Mouse (Mus musculus) midbrain, embryonic 16.5 days (tissue): ENCODE results near the gene Pole. TPM values are rescaled to one million over a fixed set of nuclear protein-coding genes. Genes with fewer than 3 reads are reported as not detected.

Experiments used
- ATAC-seq: fragments of 200-750 bp; cut with Nextera tagmentation; 2 replicates; pipeline ENCODE4 v1.8.0; 2017; ENCODE audit warnings: moderate TSS enrichment
- H3K27ac ChIP-seq: fragments of 300-500 bp; sonication (generic); 2 replicates; pipeline ENCODE4 v1.5.1; 2014; ENCODE audit warnings: mild to moderate bottlenecking, low read length, mixed read lengths
- H3K27me3 ChIP-seq: fragments of 300-500 bp; sonication (generic); 2 replicates; pipeline ENCODE4 v1.6.1; 2014; ENCODE audit warnings: low read depth, low read length, mixed read lengths; ENCODE audit not compliant: control insufficient read depth, insufficient read depth
- H3K36me3 ChIP-seq: fragments of 300-500 bp; sonication (generic); 2 replicates; pipeline ENCODE4 v1.6.1; 2014; ENCODE audit warnings: mild to moderate bottlenecking, low read length, moderate library complexity, mixed read lengths; ENCODE audit not compliant: control insufficient read depth, insufficient read depth
- H3K4me1 ChIP-seq: fragments of 300-500 bp; sonication (generic); 2 replicates; pipeline ENCODE4 v1.6.1; 2014; ENCODE audit warnings: mild to moderate bottlenecking, low read length, mixed read lengths; ENCODE audit not compliant: control insufficient read depth, insufficient read depth
- H3K4me2 ChIP-seq: fragments of 300-500 bp; sonication (generic); 2 replicates; pipeline ENCODE4 v1.6.1; 2014; ENCODE audit warnings: mild to moderate bottlenecking, low read length, mixed read lengths
- H3K4me3 ChIP-seq: fragments of 300-500 bp; sonication (generic); 2 replicates; pipeline ENCODE4 v1.5.1; 2014; ENCODE audit warnings: low read depth, mild to moderate bottlenecking, low read length, moderate library complexity, mixed read lengths
- H3K9ac ChIP-seq: fragments of 300-500 bp; sonication (generic); 2 replicates; pipeline ENCODE4 v1.6.1; 2014; ENCODE audit warnings: low read depth, low read length, mixed read lengths
- H3K9me3 ChIP-seq: fragments of 300-500 bp; sonication (generic); replicated peaks from 2 replicates; pipeline ENCODE4 v1.6.1; 2014; ENCODE audit warnings: mild to moderate bottlenecking, low read length, mixed read lengths; ENCODE audit not compliant: control insufficient read depth, poor library complexity, severe bottlenecking
- WGBS: fragments of 180-500 bp; shearing (Covaris S2); extraction: QIAGEN DNeasy Blood & Tissue Kit; methylation state at CpG from one replicate; pipeline ENCODE4 v1.1.7; 2014; 5-methylcytosine and 5-hydroxymethylcytosine counted together
- polyA plus RNA-seq: library from polyadenylated mRNA; unstranded; fragments of >200 nt; fragmentation: Nextera tagmentation; extraction: Ambion mirVana; gene quantifications from 2 replicates; pipeline ENCODE4 v1.2.1, GENCODE M21; 2015

Pole gene
- 5.1 and 7.4 TPM in 2 replicates for polyA plus RNA-seq

- H3K4me1 ChIP-seq = peaks cover 6% of the 10 kb centered on the region
- peak within 1 kb of the TSS; percentile 85 for H3K9ac ChIP-seq
- H3K4me2 ChIP-seq = peak within 1 kb of the TSS; percentile 96
- H3K9me3 ChIP-seq = no peaks in the 10 kb centered on the region
- under 1% methylated on average over 56 of the region's 64 CpGs for WGBS
- peak; percentile 98 for ATAC-seq
- peaks cover 4% of the 10 kb centered on the region; the same call in 1 of the 2 replicates for H3K27me3 ChIP-seq
- peaks cover 2% of the 10 kb centered on the region for H3K36me3 ChIP-seq
- H3K4me3 ChIP-seq = peak within 1 kb of the TSS; percentile 83
- H3K27ac ChIP-seq = 0 out of 2 replicates have a peak within 1 kb of the TSS, but pooled peaks have one; percentile 33
Measured at GRCm38 (mm10) chr5:110285770-110286445, at the start of gene Pole, which contains the start of gene Pxmp2. TSS of gene Pole (plus strand) at chr5:110286306. TSS of gene Pxmp2 (minus strand) at chr5:110286186.

- Histone ChIP-seq H3K4me1 (no peaks in the 10 kb centered on the region), H3K9me3 (no peaks in the 10 kb centered on the region), H3K36me3 (peaks cover 63% of the 10 kb centered on the region), H3K27ac (no peak overlapping the region), H3K4me3 (no peak overlapping the region), H3K4me2 (no peak overlapping the region), H3K9ac (no peak overlapping the region), H3K27me3 (no peaks in the 10 kb centered on the region)
- 86% methylated on average over 2 of the region's 2 CpGs for WGBS
- ATAC-seq = no peak
Measured at GRCm38 (mm10) chr5:110244091-110244490, 42.0 kb upstream of the Pole start.

- H3K9ac ChIP-seq = no peak overlapping the region
- ATAC-seq = no peak
- 93% methylated on average over 4 of the region's 4 CpGs for WGBS
- H3K9me3 ChIP-seq = no peaks in the 10 kb centered on the region
- no peak overlapping the region for H3K27ac ChIP-seq
- H3K4me1 ChIP-seq = peaks cover 12% of the 10 kb centered on the region
- no peaks in the 10 kb centered on the region for H3K27me3 ChIP-seq
- no peak overlapping the region for H3K4me3 ChIP-seq
- H3K4me2 ChIP-seq = no peak overlapping the region
- peaks cover 15% of the 10 kb centered on the region for H3K36me3 ChIP-seq
Measured at GRCm38 (mm10) chr5:110266941-110267340, 19.2 kb upstream of the Pole start.

DNA sequence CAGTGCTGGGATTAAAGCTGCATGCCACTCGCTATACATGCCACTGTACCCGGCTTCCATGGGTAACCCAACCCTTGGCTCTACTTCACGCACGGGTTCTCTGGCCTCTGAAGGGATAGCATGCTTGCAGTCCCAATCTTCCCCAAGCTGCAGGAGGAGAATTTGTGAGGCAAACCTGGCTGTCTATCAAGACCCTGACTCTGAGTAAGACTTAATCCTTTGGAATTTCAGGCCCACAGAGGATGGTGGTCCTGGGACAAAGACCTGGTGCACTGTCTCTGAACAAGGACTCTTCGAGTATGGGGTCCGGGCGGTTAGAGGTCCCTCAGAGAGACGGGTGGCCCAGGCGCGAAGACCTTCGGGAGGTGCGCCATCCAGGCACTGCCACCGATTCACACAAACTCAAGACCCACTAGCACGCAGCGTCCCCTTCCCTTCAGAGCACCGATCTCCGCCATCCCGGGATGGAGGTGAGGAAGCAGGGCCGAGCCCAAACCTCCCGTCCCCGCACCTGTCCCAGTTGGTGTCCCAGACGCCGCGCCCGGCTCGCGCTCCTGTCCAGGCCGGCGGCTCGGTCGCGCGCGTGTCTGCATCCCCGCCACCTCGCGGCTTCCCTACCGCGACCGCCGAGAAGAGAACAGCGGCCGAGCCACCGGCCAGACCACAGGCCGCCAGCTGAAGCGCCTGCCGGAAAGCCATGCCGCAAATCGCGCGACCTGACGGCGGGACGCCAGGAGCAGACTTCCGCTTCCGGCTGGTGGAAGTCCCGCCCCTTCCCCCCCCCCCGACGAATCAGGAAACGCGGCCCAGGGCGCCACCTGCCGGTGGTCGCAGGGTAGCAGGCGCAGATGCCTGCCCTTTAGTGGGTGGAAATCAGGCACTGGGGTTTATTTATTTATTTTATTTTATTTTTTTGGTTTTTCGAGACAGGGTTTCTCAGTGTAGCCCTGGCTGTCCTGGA is 16.7 kb upstream of the Pole start, which contains the start of gene Pgam5:
Gene Pgam5, minus strand, starts transcription at position 773 of the 961 bp plus-strand sequence.
- H3K27ac ChIP-seq = peak within 1 kb of the TSS; percentile 70
- H3K4me1 ChIP-seq = peaks cover 12% of the 10 kb centered on the region
- H3K9ac ChIP-seq = peak within 1 kb of the TSS; percentile 88
- 2% methylated on average over 62 of the region's 66 CpGs for WGBS
- peak within 1 kb of the TSS; percentile 96 for H3K4me2 ChIP-seq
- H3K36me3 ChIP-seq = peaks cover 14% of the 10 kb centered on the region
- ATAC-seq = peak; percentile 90
- H3K9me3 ChIP-seq = no peaks in the 10 kb centered on the region
- H3K27me3 ChIP-seq = no peaks in the 10 kb centered on the region
- peak within 1 kb of the TSS; percentile 95 for H3K4me3 ChIP-seq

DNA sequence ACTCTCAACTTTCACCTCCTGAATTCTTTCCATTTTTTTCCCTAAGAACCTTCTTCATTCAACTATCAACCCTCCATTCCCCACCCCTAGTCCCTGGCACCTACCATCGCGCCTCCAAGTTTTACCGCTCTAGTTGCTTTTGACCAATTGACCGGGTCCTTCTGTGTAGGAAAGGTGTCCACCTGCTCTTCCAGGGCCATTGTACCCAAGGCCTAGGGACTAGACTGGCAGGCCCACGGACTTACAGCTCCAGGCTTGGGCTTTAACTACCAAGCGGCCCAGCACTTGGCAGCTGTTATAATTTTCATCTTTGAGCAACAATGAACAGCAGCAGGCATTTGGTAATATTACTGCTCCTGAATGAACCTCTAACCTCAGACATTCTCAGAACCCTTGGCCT is 15.9 kb upstream of the Pole start:
- Histone ChIP-seq H3K4me3 (no peak overlapping the region), H3K36me3 (peaks cover 6% of the 10 kb centered on the region), H3K4me1 (peaks cover 12% of the 10 kb centered on the region), H3K9ac (no peak overlapping the region), H3K4me2 (peak overlapping the region; percentile 35; the same call in 1 of the 2 replicates), H3K9me3 (no peaks in the 10 kb centered on the region), H3K27ac (no peak overlapping the region), H3K27me3 (no peaks in the 10 kb centered on the region)
- WGBS = 92% methylated on average over 6 of the region's 6 CpGs
- peak; percentile 33; the same call in 1 of the 2 replicates for ATAC-seq

DNA sequence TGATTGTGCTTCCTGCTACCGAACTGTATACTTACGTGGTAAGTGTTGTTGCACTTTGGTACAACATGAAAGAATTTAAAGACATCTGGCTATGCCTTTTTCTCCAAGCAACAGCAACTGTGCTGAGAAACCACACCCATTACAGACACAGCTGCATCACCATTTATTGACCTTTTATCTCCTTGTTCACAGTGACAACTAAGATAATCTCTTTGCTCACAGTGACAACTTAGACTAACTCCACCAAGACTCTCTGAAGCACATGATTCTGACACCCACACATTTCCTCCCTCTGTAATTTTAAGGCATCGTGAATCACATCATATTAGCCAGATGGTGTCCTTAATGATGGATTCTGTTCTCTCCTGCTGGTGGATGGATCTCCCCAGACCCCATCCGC is 12.0 kb upstream of the Pole start:
- Histone ChIP-seq H3K9me3 (no peaks in the 10 kb centered on the region), H3K9ac (no peak overlapping the region), H3K4me1 (peaks cover 3% of the 10 kb centered on the region; the same call in 1 of the 2 replicates), H3K27ac (no peak overlapping the region), H3K4me2 (no peak overlapping the region), H3K4me3 (no peak overlapping the region), H3K27me3 (no peaks in the 10 kb centered on the region), H3K36me3 (no peaks in the 10 kb centered on the region)
- WGBS = 87% methylated on average over 4 of the region's 4 CpGs
- no peak for ATAC-seq

DNA sequence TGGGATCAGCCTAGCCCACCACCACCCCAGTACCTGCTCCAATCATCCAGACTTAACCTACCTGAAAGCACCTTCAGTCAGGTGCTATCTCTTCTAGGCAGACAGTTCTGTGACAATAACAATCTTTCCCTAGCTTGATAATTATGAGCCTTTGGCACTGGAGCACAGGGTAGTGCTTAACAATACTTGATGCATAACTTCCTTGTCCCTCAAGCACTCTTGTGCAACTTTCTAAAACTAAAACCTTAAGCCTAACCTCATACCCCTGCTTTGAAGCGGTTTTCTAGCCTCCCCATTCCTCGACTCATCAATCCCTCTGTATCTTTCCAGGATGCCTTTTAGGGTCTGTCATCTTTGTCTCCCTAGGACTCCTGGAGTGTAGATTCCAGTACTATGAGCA is 11.3 kb upstream of the Pole start:
- H3K27me3 ChIP-seq = no peaks in the 10 kb centered on the region
- no peak overlapping the region for H3K4me3 ChIP-seq
- H3K9ac ChIP-seq = no peak overlapping the region
- H3K4me1 ChIP-seq = peaks cover 3% of the 10 kb centered on the region; the same call in 1 of the 2 replicates
- no peak for ATAC-seq
- 52% methylated on average over 2 of the region's 2 CpGs for WGBS
- H3K36me3 ChIP-seq = no peaks in the 10 kb centered on the region
- no peak overlapping the region for H3K27ac ChIP-seq
- no peaks in the 10 kb centered on the region for H3K9me3 ChIP-seq
- H3K4me2 ChIP-seq = no peak overlapping the region

- Histone ChIP-seq H3K4me2 (no peak overlapping the region), H3K9ac (no peak overlapping the region), H3K4me3 (no peak overlapping the region), H3K27me3 (no peaks in the 10 kb centered on the region), H3K4me1 (no peaks in the 10 kb centered on the region), H3K9me3 (no peaks in the 10 kb centered on the region), H3K27ac (no peak overlapping the region), H3K36me3 (no peaks in the 10 kb centered on the region)
- no peak for ATAC-seq
- 80% methylated on average over 2 of the region's 2 CpGs for WGBS
Measured at GRCm38 (mm10) chr5:110276391-110276790, 9.7 kb upstream of the Pole start.
